Mouse (Mus musculus) hindbrain, embryonic 11.5 days (tissue): ENCODE data around the gene Olfr633. TPM values are rescaled to one million over a fixed set of nuclear protein-coding genes. Genes with fewer than 3 reads are reported as not detected.
"Not testable (repeated sequence)": the region's sequence is repeated elsewhere in the genome, so short reads cannot be mapped to it uniquely, and the experiment has no call there.

ENCODE experiments used
- ATAC-seq: fragments of 200-750 bp; cut with Nextera tagmentation; 2 replicates; pipeline ENCODE4 v1.8.0; 2017; ENCODE audit warnings: mild to moderate bottlenecking, moderate TSS enrichment, moderate library complexity; ENCODE audit not compliant: low FRiP score
- DNase-seq: peaks from one replicate; pipeline ENCODE4 v3.0.0-alpha.2; 2015; ENCODE audit warnings: low spot score
- H3K27ac ChIP-seq: fragments of 300-500 bp; sonication (generic); 2 replicates; pipeline ENCODE4 v1.5.1; 2014; ENCODE audit warnings: mild to moderate bottlenecking, low read depth, low read length
- H3K27me3 ChIP-seq: fragments of 300-500 bp; sonication (generic); 2 replicates; pipeline ENCODE4 v1.6.1; 2014; ENCODE audit warnings: mild to moderate bottlenecking, low read length, moderate library complexity, mixed read lengths; ENCODE audit not compliant: control insufficient read depth, insufficient read depth
- H3K36me3 ChIP-seq: fragments of 300-500 bp; sonication (generic); 2 replicates; pipeline ENCODE4 v1.6.1; 2014; ENCODE audit warnings: mild to moderate bottlenecking, low read length, moderate library complexity, mixed read lengths; ENCODE audit not compliant: control insufficient read depth, insufficient read depth
- H3K4me1 ChIP-seq: fragments of 300-500 bp; sonication (generic); replicated peaks from 2 replicates; pipeline ENCODE4 v1.6.1; 2014; ENCODE audit warnings: low read length, mixed read lengths; ENCODE audit not compliant: control insufficient read depth, insufficient read depth
- H3K4me2 ChIP-seq: fragments of 300-500 bp; sonication (generic); replicated peaks from 2 replicates; pipeline ENCODE4 v1.6.1; 2014; ENCODE audit warnings: mild to moderate bottlenecking, low read depth, low read length
- H3K4me3 ChIP-seq: fragments of 300-500 bp; sonication (generic); 2 replicates; pipeline ENCODE4 v1.5.1; 2014; ENCODE audit warnings: low read depth, low read length
- H3K9ac ChIP-seq: fragments of 300-500 bp; sonication (generic); 2 replicates; pipeline ENCODE4 v1.6.1; 2014; ENCODE audit warnings: low read depth, low read length
- H3K9me3 ChIP-seq: fragments of 300-500 bp; sonication (generic); 2 replicates; pipeline ENCODE4 v1.6.1; 2016; ENCODE audit warnings: low read length; ENCODE audit not compliant: control insufficient read depth
- WGBS: fragments of 180-500 bp; shearing (Covaris S2); extraction: QIAGEN DNeasy Blood & Tissue Kit; methylation state at CpG from one replicate; pipeline ENCODE4 v1.1.7; 2014; 5-methylcytosine and 5-hydroxymethylcytosine counted together
- polyA plus RNA-seq: library from polyadenylated mRNA; unstranded; fragments of >200 nt; fragmentation: Nextera tagmentation; extraction: Ambion mirVana; gene quantifications from 2 replicates; pipeline ENCODE4 v1.2.1, GENCODE M21; 2014

The Olfr633 gene
- polyA plus RNA-seq: not detected in 2 replicates

DNA sequence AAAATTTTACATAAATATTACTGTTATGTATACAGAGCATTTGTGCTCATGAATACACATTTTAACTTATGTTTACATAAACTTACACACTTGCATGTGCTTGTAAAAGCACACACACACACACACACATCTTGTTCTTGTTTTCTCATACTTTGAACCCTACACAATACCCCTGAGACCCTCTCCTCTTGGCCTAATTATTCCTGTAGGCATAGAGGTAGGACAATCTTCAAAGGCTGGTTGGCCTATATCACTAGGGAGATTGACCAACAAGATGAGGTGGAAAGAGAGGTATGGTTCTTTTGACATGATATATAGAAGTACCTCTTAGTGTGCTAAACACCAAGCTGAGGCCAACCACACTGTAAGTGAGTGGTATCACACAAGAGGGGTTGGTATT lies at the start of gene Olfr633:
TSS of gene Olfr633 (plus strand) at position 301 of the 400 bp plus-strand sequence.
- Histone ChIP-seq H3K9ac (no peak within 1 kb of the TSS), H3K4me1 (no peaks in the 10 kb centered on the region), H3K27me3 (no peaks in the 10 kb centered on the region), H3K36me3 (no peaks in the 10 kb centered on the region), H3K4me3 (no peak within 1 kb of the TSS), H3K27ac (no peak within 1 kb of the TSS), H3K4me2 (no peak within 1 kb of the TSS), H3K9me3 (no peaks in the 10 kb centered on the region)
- no peak for ATAC-seq
- no peak for DNase-seq

DNA sequence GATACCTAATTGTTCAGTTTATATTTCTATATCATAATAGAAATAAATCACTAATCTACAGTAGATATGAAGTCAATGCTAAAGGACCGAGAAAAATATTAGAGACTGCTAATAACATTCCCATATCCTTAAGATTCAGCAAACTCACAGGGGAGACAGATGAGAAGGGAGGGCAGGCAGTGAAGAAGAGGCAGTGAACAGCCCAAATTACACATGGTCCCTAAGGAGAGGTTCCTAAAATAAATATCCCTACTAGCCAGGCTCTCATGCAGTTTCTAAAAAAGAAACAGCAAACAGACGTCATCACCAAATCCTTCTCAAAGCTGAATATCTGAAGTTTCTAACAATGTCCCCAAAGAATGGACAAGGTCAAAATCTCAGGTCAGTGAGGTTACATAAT lies 41.0 kb upstream of the Olfr633 start, which contains the start of gene Olfr65:
TSS of gene Olfr65 (plus strand) at position 301 of the 400 bp plus-strand sequence.
- H3K27ac ChIP-seq: no peak within 1 kb of the TSS
- no peak for ATAC-seq
- no peaks in the 10 kb centered on the region for H3K4me1 ChIP-seq
- no peaks in the 10 kb centered on the region for H3K27me3 ChIP-seq
- DNase-seq: no peak
- H3K9me3 ChIP-seq: no peaks in the 10 kb centered on the region
- WGBS: 82% methylated on average over 2 of the region's 2 CpGs
- no peak within 1 kb of the TSS for H3K4me3 ChIP-seq
- H3K36me3 ChIP-seq: no peaks in the 10 kb centered on the region
- H3K9ac ChIP-seq: no peak within 1 kb of the TSS
- H3K4me2 ChIP-seq: no peak within 1 kb of the TSS

DNA sequence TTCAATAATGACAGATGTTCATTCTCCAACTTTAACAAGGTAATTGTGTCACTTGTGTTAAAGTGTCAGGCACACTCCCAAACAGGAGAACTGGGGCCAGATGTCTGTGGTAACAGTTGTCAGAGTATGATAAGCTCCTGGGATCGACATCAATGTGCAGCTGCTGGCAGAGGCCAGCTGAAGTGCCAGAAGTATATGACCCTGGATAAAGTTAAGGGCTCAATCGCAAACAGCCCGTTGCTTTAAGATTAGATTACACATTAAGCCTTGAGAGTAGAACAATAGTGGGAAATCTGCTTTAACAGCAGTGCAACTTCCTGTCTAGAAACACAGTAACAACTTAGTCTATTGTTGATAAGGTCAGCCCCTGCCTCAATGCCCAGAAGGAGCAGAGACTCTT lies 34.2 kb upstream of the Olfr633 start:
- Histone ChIP-seq H3K27ac (no peak overlapping the region), H3K9me3 (no peaks in the 10 kb centered on the region), H3K4me1 (no peaks in the 10 kb centered on the region), H3K27me3 (no peaks in the 10 kb centered on the region), H3K4me3 (no peak overlapping the region), H3K9ac (no peak overlapping the region), H3K36me3 (no peaks in the 10 kb centered on the region), H3K4me2 (no peak overlapping the region)
- ATAC-seq: no peak
- DNase-seq: no peak
- 60% methylated on average over 3 of the region's 3 CpGs for WGBS

DNA sequence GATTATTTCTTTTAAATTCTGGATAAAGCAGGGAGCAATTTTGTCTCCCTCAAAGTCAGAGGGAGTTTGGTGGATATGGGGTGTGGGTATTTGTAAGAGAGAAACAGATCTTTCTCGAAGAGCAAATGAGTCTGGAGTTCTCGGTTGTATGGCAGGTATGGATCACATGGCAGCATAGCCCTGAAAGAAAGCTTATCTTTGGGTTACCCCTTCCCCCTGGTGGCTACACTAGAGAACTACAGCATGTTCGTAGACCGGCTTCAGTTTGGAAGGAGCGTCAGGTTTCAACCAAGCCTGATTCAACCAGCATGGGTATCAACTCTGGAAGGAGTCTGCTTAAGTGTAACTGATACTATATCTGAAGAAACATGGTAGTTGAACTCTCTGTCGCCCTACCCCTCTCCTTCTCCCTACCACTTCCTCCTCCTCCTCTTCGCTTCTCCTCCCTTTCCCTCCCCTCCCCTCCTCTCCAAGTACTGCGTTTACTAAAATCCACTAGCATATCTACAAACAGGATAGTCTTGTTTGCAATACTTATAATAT lies 31.2 kb upstream of the Olfr633 start:
- H3K9ac ChIP-seq: no peak overlapping the region
- 48% methylated on average over 8 of the region's 8 CpGs for WGBS
- H3K4me1 ChIP-seq: no peaks in the 10 kb centered on the region
- no peak overlapping the region for H3K4me3 ChIP-seq
- ATAC-seq (peak; percentile 43; the same call in 1 of the 2 replicates), DNase-seq (peak; percentile 26)
- H3K36me3 ChIP-seq: no peaks in the 10 kb centered on the region
- no peak overlapping the region for H3K4me2 ChIP-seq
- no peaks in the 10 kb centered on the region for H3K9me3 ChIP-seq
- H3K27me3 ChIP-seq: no peaks in the 10 kb centered on the region
- H3K27ac ChIP-seq: no peak overlapping the region

DNA sequence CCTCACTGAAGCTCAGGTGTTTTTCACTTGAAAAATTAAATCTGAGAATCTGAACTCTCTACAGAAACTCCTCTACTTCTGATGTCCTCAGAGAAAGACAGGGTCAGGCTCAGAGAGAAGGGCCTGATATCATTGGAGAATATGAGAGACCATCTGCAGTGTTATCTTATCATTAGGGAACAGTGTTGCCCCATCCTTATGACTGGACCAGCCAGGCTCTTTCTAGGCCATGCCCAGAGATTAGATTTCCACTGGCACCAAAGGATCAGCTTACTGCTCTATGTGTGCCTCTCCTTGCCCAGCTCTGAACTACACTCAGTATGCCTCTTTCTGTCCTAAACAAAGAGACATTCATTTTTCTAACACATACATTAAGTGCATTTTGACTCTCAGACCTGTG lies 28.9 kb upstream of the Olfr633 start:
- Histone ChIP-seq H3K4me1 (no peaks in the 10 kb centered on the region), H3K4me3 (no peak overlapping the region), H3K9me3 (no peaks in the 10 kb centered on the region), H3K27ac (no peak overlapping the region), H3K27me3 (no peaks in the 10 kb centered on the region), H3K36me3 (no peaks in the 10 kb centered on the region), H3K9ac (no peak overlapping the region), H3K4me2 (no peak overlapping the region)
- no peak for ATAC-seq
- DNase-seq: no peak

DNA sequence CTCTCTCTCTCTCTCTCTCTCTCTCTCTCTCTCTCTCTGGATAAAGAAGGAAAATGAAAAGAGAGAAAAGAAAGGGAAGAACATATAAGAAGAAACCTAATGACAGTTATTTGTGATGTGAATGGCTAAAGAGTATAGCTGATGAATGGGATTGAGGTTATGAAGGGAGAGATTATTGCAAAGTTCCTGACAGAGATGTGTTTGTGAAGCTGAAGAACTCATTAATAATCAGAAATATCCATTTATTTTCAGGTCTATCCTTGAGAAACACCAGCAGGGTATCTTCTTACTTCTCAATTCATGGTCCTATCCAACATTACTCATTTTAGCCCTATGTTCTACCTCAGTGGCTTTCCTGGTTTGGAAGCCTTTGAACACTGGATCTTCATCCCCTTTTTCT lies 15.7 kb upstream of the Olfr633 start, which contains the start of gene Olfr631:
TSS of gene Olfr631 (plus strand) at position 301 of the 400 bp plus-strand sequence.
- no peak within 1 kb of the TSS for H3K4me2 ChIP-seq
- DNase-seq: no peak
- H3K36me3 ChIP-seq: no peaks in the 10 kb centered on the region
- no peaks in the 10 kb centered on the region for H3K9me3 ChIP-seq
- H3K27me3 ChIP-seq: no peaks in the 10 kb centered on the region
- H3K4me1 ChIP-seq: no peaks in the 10 kb centered on the region
- no peak for ATAC-seq
- H3K27ac ChIP-seq: no peak within 1 kb of the TSS
- no peak within 1 kb of the TSS for H3K4me3 ChIP-seq
- no peak within 1 kb of the TSS for H3K9ac ChIP-seq

DNA sequence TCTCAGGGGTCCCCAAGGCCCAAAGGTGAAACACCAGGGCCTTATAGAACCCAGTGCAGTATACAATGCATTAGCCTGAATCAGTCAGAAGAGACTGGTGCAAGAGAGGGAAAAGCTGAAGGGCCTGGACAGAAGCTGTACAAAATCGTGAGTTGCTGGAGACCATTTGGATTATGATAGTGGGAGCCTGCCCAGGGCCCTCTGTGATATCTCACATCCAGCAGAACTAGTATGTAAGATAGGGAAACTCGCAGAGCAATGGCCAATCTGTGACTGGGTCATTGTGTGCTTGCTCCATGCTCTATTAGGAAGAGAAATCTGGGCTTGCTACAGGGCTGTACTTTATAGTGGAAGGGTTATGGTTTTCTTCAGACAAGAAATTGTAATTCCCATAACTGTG lies 10.0 kb upstream of the Olfr633 start, which contains the start of gene Olfr632:
TSS of gene Olfr632 (plus strand) at position 84 of the 400 bp plus-strand sequence.
- Histone ChIP-seq H3K9me3 (no peaks in the 10 kb centered on the region), H3K27me3 (no peaks in the 10 kb centered on the region), H3K9ac (no peak within 1 kb of the TSS), H3K4me1 (no peaks in the 10 kb centered on the region), H3K4me3 (no peak within 1 kb of the TSS), H3K4me2 (no peak within 1 kb of the TSS), H3K36me3 (no peaks in the 10 kb centered on the region), H3K27ac (no peak within 1 kb of the TSS)
- DNase-seq (no peak), ATAC-seq (no peak)
- 66% methylated on average over 2 of the region's 2 CpGs for WGBS

DNA sequence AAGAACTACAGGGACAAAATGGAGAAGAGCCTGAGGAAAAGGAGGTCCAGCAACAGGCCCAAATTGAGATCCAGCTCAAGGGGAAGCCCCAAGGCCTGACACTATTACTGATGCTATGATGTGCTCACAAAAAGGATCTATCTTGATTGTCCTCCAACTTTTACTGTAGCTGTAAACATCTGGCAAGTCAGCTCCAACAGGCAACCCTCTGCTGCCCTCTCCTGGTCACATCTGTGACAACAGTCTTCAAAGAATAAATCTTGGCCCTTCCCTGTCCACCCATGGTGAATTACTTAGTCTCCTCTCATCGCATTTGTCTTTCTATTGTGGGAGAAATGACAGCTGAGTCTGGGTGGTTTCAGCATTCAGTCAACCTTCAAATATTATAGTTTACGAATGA lies 1.5 kb upstream of the Olfr633 start:
- H3K4me1 ChIP-seq: no peaks in the 10 kb centered on the region
- H3K9me3 ChIP-seq: no peaks in the 10 kb centered on the region
- H3K36me3 ChIP-seq: no peaks in the 10 kb centered on the region
- ATAC-seq (no peak), DNase-seq (peak; percentile 81)
- 25% methylated on average over 2 of the region's 2 CpGs for WGBS
- H3K27me3 ChIP-seq: no peaks in the 10 kb centered on the region
- H3K9ac ChIP-seq: no peak overlapping the region
- no peak overlapping the region for H3K27ac ChIP-seq
- no peak overlapping the region for H3K4me2 ChIP-seq
- no peak overlapping the region for H3K4me3 ChIP-seq

DNA sequence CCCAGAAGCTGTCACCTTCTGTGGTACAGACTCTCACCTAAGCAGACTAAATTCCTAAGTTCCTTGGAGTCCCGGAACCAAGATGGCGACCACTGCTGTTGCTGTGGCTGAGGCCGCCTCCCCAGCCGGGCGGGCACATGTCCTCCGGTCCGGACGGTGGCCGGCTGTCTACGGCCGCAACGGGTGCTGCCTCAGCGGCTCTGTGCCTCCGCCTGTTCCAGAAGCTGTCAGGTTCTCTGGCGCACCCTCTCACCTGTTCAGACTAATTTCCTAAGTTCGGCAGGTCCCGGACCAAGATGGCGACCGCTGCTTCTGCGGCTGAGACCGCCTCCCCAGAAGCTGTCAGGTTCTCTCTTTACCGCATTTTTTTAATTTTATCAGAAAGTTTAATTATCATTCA lies 22.6 kb downstream of the Olfr633 start:
- DNase-seq, H3K4me1 ChIP-seq, ATAC-seq, H3K27ac ChIP-seq, H3K27me3 ChIP-seq, H3K4me2 ChIP-seq, H3K4me3 ChIP-seq, H3K36me3 ChIP-seq, H3K9me3 ChIP-seq, H3K9ac ChIP-seq: not testable (repeated sequence)
- WGBS: 93% methylated on average over 22 of the region's 22 CpGs
